Mouse (Mus musculus) forebrain, embryonic 16.5 days (tissue): Measurements from ENCODE around the gene Csrp1. TPM values are rescaled to one million over a fixed set of nuclear protein-coding genes. Genes with fewer than 3 reads are reported as not detected.

Experiments
- ATAC-seq: fragments of 200-750 bp; cut with Nextera tagmentation; 2 replicates; pipeline ENCODE4 v1.8.0; 2017; ENCODE audit warnings: mild to moderate bottlenecking, moderate library complexity
- H3K27ac ChIP-seq: fragments of 300-500 bp; sonication (generic); 2 replicates; pipeline ENCODE4 v1.5.1; 2014; ENCODE audit warnings: low read length, control low read depth
- H3K27me3 ChIP-seq: fragments of 300-500 bp; sonication (generic); replicated peaks from 2 replicates; pipeline ENCODE4 v1.6.1; 2014; ENCODE audit warnings: low read length; ENCODE audit not compliant: control insufficient read depth, insufficient read depth
- H3K36me3 ChIP-seq: fragments of 300-500 bp; sonication (generic); 2 replicates; pipeline ENCODE4 v1.6.1; 2014; ENCODE audit not compliant: control insufficient read depth, insufficient read depth
- H3K4me1 ChIP-seq: fragments of 300-500 bp; sonication (generic); replicated peaks from 2 replicates; pipeline ENCODE4 v1.6.1; 2014; ENCODE audit warnings: low read length; ENCODE audit not compliant: control insufficient read depth, insufficient read depth
- H3K4me2 ChIP-seq: fragments of 300-500 bp; sonication (generic); 2 replicates; pipeline ENCODE4 v1.6.1; 2014; ENCODE audit warnings: mild to moderate bottlenecking, low read length, control low read depth
- H3K4me3 ChIP-seq: fragments of 300-500 bp; sonication (generic); replicated peaks from 2 replicates; pipeline ENCODE4 v1.5.1; 2014; ENCODE audit warnings: mild to moderate bottlenecking, low read length, control low read depth
- H3K9ac ChIP-seq: fragments of 300-500 bp; sonication (generic); replicated peaks from 2 replicates; pipeline ENCODE4 v1.6.1; 2014; ENCODE audit warnings: low read depth, low read length, control low read depth
- H3K9me3 ChIP-seq: fragments of 300-500 bp; sonication (generic); 2 replicates; pipeline ENCODE4 v1.6.1; 2016; ENCODE audit warnings: low read length; ENCODE audit not compliant: control insufficient read depth
- WGBS: fragments of 180-500 bp; shearing (Covaris S2); extraction: QIAGEN DNeasy Blood & Tissue Kit; methylation state at CpG from one replicate; pipeline ENCODE4 v1.1.7; 2014; 5-methylcytosine and 5-hydroxymethylcytosine counted together
- polyA plus RNA-seq: library from polyadenylated mRNA; unstranded; fragments of >200 nt; fragmentation: Nextera tagmentation; extraction: Ambion mirVana; gene quantifications from 2 replicates; pipeline ENCODE4 v1.2.1, GENCODE M21; 2015

The Csrp1 gene
- polyA plus RNA-seq, 1 experiment from 2014 or later = 14.5 TPM

DNA sequence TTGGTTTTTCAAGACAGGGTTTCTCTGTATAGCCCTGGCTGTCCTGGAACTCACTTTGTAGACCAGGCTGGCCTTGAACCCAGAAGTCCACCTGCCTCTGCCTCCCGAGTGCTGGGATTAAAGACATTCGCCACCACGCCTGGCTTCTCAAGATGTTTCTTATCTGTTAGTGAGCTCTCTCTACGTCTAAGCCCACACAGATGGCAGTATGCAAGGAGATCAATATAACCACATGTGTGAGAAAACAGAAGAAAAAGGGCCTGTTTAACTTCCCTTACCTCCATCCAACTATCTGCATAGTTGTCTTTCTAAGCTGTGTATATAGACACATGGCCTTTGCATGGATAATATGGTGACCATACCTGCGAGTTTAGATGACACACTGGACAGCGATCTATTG, 5.5 kb downstream of the Csrp1 start:
- H3K4me3 ChIP-seq = no peak overlapping the region
- H3K36me3 ChIP-seq = no peaks in the 10 kb centered on the region
- WGBS = 95% methylated on average over 6 of the region's 6 CpGs
- no peak overlapping the region for H3K9ac ChIP-seq
- peaks cover 14% of the 10 kb centered on the region for H3K4me1 ChIP-seq
- H3K4me2 ChIP-seq = no peak overlapping the region
- H3K9me3 ChIP-seq = no peaks in the 10 kb centered on the region
- no peak for ATAC-seq
- no peaks in the 10 kb centered on the region for H3K27me3 ChIP-seq
- H3K27ac ChIP-seq = no peak overlapping the region

DNA sequence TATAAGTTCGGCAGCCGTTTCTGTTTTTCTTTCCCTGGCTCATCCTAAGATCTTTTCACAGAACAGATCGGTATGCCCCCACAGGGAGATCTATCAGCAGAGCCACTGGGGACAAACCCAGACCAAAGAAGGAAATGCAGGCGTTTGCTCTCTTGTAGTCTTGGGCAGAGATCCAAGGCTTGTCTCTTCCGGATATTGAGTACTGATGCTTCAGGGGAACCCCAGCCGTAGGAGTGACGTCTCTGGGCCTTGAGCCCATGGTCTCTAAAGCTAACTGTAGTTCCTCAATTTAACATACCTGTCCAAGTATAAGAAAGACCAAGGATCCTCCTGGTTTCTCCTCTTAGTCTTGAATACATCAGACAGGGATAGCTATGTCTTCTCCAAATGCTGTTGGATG, 6.1 kb downstream of the Csrp1 start:
- no peak for ATAC-seq
- H3K4me3 ChIP-seq = no peak overlapping the region

DNA sequence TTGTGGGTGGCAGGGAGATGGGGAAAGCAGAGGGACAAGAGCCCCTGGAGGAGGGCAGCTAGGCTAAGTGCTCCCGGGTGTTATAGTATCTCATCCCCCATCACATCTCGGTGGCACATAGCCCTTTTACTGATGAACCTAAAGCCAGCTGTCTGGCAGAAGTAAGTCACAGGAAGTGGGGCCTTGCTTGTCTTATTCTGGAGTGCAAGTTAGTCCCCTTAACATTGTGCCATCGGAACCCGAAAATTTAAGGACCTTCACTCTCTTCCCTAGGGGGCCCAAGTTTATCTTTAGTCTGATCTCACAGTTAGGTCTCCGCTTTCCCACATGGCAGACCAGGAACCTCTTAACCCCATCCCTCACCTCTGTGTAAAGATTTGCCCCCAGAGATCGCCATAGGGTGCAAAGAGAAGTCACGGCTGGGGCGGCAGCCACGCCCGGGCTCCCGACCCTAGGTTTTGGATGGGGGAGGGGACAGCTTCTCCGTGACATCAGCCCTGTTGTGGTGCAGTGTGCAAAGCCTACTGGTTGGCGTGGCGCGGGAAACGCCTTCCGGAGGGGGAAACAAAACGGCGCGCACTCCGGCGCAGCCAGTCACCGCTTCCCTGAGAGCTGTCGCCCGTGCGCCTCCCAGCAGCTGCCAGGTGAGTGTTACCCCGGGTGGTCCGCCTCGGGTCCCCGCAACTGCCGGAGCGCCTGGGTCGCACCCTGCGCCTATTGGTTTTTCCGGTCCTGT, 8.9 kb downstream of the Csrp1 start:
- Histone ChIP-seq H3K4me2 (peak overlapping the region; percentile 91), H3K36me3 (no peaks in the 10 kb centered on the region), H3K4me1 (peaks cover 23% of the 10 kb centered on the region), H3K27ac (0 out of 2 replicates have a peak overlapping the region, but pooled peaks have one; percentile 27), H3K9ac (peak overlapping the region; percentile 65), H3K4me3 (peak overlapping the region; percentile 58), H3K27me3 (no peaks in the 10 kb centered on the region), H3K9me3 (no peaks in the 10 kb centered on the region)
- peak; percentile 90 for ATAC-seq
- 2% methylated on average over 35 of the region's 35 CpGs for WGBS

More for the DNA sequence above, 6.1 kb downstream of the Csrp1 start:
- H3K27ac ChIP-seq = no peak overlapping the region
- H3K36me3 ChIP-seq = no peaks in the 10 kb centered on the region
- no peaks in the 10 kb centered on the region for H3K9me3 ChIP-seq
- 64% methylated on average over 7 of the region's 7 CpGs for WGBS
- H3K27me3 ChIP-seq = no peaks in the 10 kb centered on the region
- peaks cover 14% of the 10 kb centered on the region for H3K4me1 ChIP-seq
- H3K4me2 ChIP-seq = no peak overlapping the region
- H3K9ac ChIP-seq = no peak overlapping the region

DNA sequence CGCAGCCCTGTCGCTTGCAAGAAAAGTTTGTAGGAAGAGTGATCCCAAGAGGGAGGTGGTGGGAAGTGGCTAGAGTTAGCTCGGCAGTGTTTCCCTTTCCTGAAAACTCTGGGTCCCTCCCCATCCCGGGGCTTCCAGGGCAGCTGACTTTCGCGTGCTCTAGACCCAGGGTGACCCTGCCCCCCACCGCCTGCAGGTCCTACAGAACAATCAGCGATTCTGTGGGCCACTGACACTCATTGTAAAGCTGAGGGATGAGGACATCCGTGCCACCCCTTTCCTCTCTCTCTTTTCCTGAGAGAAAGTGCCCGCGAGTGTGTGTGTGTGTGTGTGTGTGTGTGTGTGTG, 9.5 kb downstream of the Csrp1 start:
- Histone ChIP-seq H3K9ac (peak overlapping the region; percentile 65), H3K27me3 (no peaks in the 10 kb centered on the region), H3K36me3 (no peaks in the 10 kb centered on the region), H3K27ac (0 out of 2 replicates have a peak overlapping the region, but pooled peaks have one; percentile 27), H3K9me3 (no peaks in the 10 kb centered on the region), H3K4me3 (peak overlapping the region; percentile 58), H3K4me1 (peaks cover 24% of the 10 kb centered on the region), H3K4me2 (peak overlapping the region; percentile 91)
- 1% methylated on average over 11 of the region's 11 CpGs for WGBS
- no peak for ATAC-seq

DNA sequence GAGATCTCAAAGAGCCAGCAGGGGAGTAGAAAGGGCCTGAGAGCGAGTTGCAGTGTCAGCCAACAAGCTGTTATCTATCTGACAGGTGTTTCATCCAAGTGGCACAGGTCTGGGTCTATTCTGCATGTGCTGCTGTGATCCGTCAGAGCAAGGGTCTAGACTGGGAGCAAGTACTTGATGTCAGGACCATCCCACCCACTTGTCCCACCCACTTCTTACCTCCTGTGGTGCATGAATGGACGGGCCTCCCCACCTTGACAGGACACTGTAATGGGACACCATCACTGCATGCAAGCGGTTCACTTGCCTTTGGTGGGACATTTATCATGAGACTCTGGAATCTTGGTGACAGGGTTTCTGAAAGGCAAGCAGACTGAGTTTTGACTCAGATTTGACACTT, 10.0 kb downstream of the Csrp1 start:
- H3K36me3 ChIP-seq = no peaks in the 10 kb centered on the region
- H3K4me2 ChIP-seq = peak overlapping the region; percentile 91
- H3K4me1 ChIP-seq = peaks cover 29% of the 10 kb centered on the region
- no peak for ATAC-seq
- no peaks in the 10 kb centered on the region for H3K27me3 ChIP-seq
- H3K9me3 ChIP-seq = no peaks in the 10 kb centered on the region
- 27% methylated on average over 4 of the region's 4 CpGs for WGBS
- peak overlapping the region; percentile 58 for H3K4me3 ChIP-seq
- H3K27ac ChIP-seq = no peak overlapping the region
- no peak overlapping the region for H3K9ac ChIP-seq

DNA sequence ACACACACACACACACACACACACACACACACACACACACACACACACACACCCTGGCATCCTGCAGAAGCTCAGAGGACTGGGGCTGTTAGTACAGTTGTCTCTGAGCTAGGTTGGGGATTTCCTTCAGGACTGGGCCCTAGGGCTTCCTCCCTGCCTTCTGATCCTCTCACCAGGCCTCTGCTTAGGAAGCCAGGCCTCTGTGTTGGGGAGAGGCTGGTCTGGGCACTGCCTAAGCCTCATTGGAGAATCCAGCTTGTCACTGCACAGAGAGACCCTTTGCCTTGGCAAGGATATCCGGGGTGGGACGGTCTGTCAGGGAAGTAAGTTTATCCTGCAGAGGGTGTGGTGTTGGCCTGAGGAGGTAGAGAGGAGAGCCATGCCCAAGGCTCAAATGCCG, 10.4 kb downstream of the Csrp1 start:
- Histone ChIP-seq H3K9ac (no peak overlapping the region), H3K4me1 (peaks cover 30% of the 10 kb centered on the region), H3K36me3 (no peaks in the 10 kb centered on the region), H3K4me2 (no peak overlapping the region), H3K9me3 (no peaks in the 10 kb centered on the region), H3K27me3 (no peaks in the 10 kb centered on the region), H3K27ac (no peak overlapping the region), H3K4me3 (no peak overlapping the region)
- 48% methylated on average over 3 of the region's 3 CpGs for WGBS
- ATAC-seq = no peak

DNA sequence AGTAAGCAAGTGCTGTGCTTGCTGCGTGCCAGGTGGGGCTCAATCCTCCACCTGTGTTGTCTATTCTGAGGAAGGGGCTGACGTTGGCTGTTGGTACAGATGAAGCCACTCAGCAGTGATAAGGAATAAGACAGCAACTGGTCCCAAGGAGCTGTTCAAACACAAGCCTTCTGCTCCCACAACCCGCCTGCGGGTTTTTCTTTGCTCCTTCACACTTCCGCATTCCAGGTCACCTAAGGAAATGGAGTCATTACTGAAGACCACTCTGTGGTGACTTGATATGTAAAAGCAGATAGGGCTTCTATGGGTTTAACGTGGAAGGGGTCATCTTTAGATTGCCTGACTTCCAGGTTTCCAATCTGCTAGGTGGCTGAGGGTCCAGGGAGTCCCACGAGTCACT, 11.5 kb downstream of the Csrp1 start:
- ATAC-seq = no peak
- Histone ChIP-seq H3K27ac (peak overlapping the region; percentile 6; the same call in 1 of the 2 replicates), H3K4me3 (no peak overlapping the region), H3K36me3 (no peaks in the 10 kb centered on the region), H3K4me1 (peaks cover 31% of the 10 kb centered on the region), H3K9me3 (no peaks in the 10 kb centered on the region), H3K27me3 (no peaks in the 10 kb centered on the region), H3K4me2 (no peak overlapping the region), H3K9ac (no peak overlapping the region)
- 69% methylated on average over 7 of the region's 7 CpGs for WGBS

DNA sequence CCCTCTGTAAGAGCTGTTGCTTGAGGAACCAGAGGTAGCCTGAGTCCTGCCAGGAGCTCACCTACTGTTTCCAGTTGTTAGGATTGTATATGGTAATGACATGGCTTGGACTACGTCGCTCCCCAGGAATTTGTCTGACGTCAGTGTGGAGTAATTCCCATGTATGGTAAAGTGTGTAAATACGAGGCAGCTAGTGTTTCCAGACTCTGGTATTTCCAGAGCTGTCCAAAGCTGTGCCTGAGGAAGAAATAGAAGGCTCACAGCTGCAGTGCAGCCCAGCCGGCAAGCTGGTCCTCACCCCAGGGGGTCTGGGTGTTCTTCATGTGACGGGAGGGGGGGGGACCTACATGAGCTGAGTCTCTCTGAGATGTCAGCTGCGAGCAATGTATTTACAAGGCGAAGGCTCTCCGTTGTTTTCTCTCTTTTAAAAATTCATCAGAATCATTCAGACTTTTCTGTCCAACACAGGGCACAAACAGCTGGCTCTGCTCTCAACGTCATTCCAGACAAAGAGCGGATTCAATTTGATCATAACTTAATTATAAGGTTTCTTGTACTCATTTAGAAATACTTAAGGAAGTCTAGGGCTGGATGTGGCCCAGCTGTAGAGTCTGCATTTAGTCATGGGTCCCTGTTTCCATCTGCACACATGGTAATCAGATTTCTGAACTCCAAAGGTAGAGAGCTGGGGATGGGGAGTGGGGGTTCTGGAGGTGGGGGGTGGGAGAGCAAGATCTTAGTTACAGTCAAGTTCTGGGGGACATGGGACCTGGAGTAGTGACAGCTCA, 12.2 kb downstream of the Csrp1 start:
- 29% methylated on average over 11 of the region's 11 CpGs for WGBS
- H3K4me1 ChIP-seq = peaks cover 31% of the 10 kb centered on the region
- H3K27me3 ChIP-seq = no peaks in the 10 kb centered on the region
- no peak overlapping the region for H3K4me3 ChIP-seq
- ATAC-seq = peak; percentile 54
- H3K4me2 ChIP-seq = no peak overlapping the region
- H3K9me3 ChIP-seq = no peaks in the 10 kb centered on the region
- no peaks in the 10 kb centered on the region for H3K36me3 ChIP-seq
- H3K27ac ChIP-seq = peak overlapping the region; percentile 6; the same call in 1 of the 2 replicates
- H3K9ac ChIP-seq = no peak overlapping the region

DNA sequence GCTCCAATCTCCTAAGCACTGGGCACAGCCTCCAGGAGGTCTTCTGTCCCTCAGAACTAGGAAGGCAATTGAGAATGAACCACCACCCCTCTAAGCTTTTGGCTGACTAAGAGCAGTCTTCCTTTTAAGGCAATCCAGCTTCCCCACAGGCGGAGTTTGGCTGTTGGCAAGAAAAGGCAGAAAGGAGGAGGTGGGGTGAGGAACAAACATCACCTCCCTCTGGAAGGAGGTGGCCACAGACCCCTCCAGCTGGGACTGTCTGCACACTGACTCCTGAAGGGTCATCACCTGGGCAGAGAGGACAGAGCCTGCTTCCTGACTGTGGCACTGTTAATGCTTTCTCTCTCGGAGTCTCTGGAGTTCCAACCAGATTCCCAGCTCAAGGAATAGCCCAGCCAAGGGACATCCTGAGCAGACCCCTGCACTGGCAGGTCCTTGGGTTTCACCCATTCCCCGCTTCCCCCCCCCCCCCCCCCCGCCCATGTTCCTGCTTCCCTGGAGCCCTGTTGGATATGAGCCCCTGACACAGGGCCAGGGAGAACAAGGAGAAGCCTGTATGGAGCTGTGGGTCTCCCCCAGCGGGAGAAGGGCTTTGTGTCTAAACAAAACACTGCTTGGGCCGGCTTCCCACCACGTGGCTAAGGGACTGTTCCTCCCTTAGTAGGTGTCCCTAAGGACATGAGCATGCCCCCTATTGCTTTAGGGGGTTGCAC, 14.5 kb downstream of the Csrp1 start:
- 22% methylated on average over 6 of the region's 7 CpGs for WGBS
- H3K9me3 ChIP-seq = no peaks in the 10 kb centered on the region
- no peaks in the 10 kb centered on the region for H3K36me3 ChIP-seq
- H3K9ac ChIP-seq = no peak overlapping the region
- H3K4me3 ChIP-seq = no peak overlapping the region
- H3K27ac ChIP-seq = no peak overlapping the region
- peaks cover 28% of the 10 kb centered on the region for H3K4me1 ChIP-seq
- H3K4me2 ChIP-seq = no peak overlapping the region
- ATAC-seq = peak; percentile 70
- no peaks in the 10 kb centered on the region for H3K27me3 ChIP-seq
